In genomic region chr13:110332958-110333597, GRCm38 (mm10) we compare ENCODE assay signal across 35 mouse cellular contexts. TPM values are rescaled to one million over a fixed set of nuclear protein-coding genes. Genes with fewer than 3 reads are reported as not detected.
DNase-seq lines count a peak whose midpoint lies in the region; ATAC-seq lines count a peak whose summit lies in the region.
"Had no signal": no experiment of that assay in that cellular context is flagged by ENCODE, and none has a peak within 500 bp of the region (broad histone marks: within the 10 kb centered on the region; RNA-seq: fewer than 3 reads in every experiment).

No protein-coding gene starts in this region.

- H3K27me3 ChIP-seq in forebrain, embryonic 11.5 days (ENCODE audit: control insufficient read depth, insufficient read depth, low read length), result no peaks in the 10 kb centered on the region
- H3K27me3 ChIP-seq in forebrain, embryonic 10.5 days (ENCODE audit: poor library complexity, severe bottlenecking), result no peaks in the 10 kb centered on the region
- no peaks in the 10 kb centered on the region for H3K27me3 ChIP-seq in midbrain, embryonic 13.5 days
- no peaks in the 10 kb centered on the region for H3K27me3 ChIP-seq in midbrain, embryonic 16.5 days (ENCODE audit: control insufficient read depth, insufficient read depth, low read depth, low read length)
- H3K27me3 ChIP-seq in forebrain, embryonic 15.5 days, result no peaks in the 10 kb centered on the region
- H3K27me3 ChIP-seq: neural tube, embryonic 12.5 days had no signal

- WGBS in forebrain, embryonic 11.5 days, result 79% methylated on average over 14 of the region's 14 CpGs
- WGBS in forebrain, embryonic 10.5 days, result 91% methylated on average over 14 of the region's 14 CpGs
- 89% methylated on average over 14 of the region's 14 CpGs for WGBS in midbrain, embryonic 13.5 days
- WGBS in midbrain, embryonic 16.5 days, result 89% methylated on average over 14 of the region's 14 CpGs
- 57% methylated on average over 14 of the region's 14 CpGs for WGBS in forebrain, embryonic 15.5 days

- no peaks in the 10 kb centered on the region for H3K36me3 ChIP-seq in forebrain, embryonic 11.5 days (ENCODE audit: control insufficient read depth, insufficient read depth, low read length)
- no peaks in the 10 kb centered on the region for H3K36me3 ChIP-seq in forebrain, embryonic 10.5 days (replicated peaks)
- no peaks in the 10 kb centered on the region for H3K36me3 ChIP-seq in midbrain, embryonic 13.5 days
- no peaks in the 10 kb centered on the region for H3K36me3 ChIP-seq in midbrain, embryonic 16.5 days (ENCODE audit: control insufficient read depth, insufficient read depth, low read length)
- H3K36me3 ChIP-seq in forebrain, embryonic 15.5 days, result no peaks in the 10 kb centered on the region
- H3K36me3 ChIP-seq: G1E; hindbrain, embryonic 10.5 days; neural tube, embryonic 12.5 days had no signal

- H3K9ac ChIP-seq in forebrain, embryonic 11.5 days (ENCODE audit: low read length), result no peak overlapping the region
- no peak overlapping the region for H3K9ac ChIP-seq in midbrain, embryonic 13.5 days (replicated peaks)
- H3K9ac ChIP-seq in midbrain, embryonic 16.5 days (ENCODE audit: low read depth, low read length), result no peak overlapping the region
- H3K9ac ChIP-seq in forebrain, embryonic 15.5 days (replicated peaks), result no peak overlapping the region
- H3K9ac ChIP-seq: liver, embryonic 14.5 days; neural tube, embryonic 12.5 days had no signal

- no peak overlapping the region for H3K4me2 ChIP-seq in forebrain, embryonic 11.5 days (ENCODE audit: low read depth, low read length, severe bottlenecking)
- H3K4me2 ChIP-seq in midbrain, embryonic 13.5 days (replicated peaks), result no peak overlapping the region
- H3K4me2 ChIP-seq in midbrain, embryonic 16.5 days (ENCODE audit: low read length), result no peak overlapping the region
- H3K4me2 ChIP-seq in forebrain, embryonic 15.5 days (replicated peaks), result no peak overlapping the region
- H3K4me2 ChIP-seq: neural tube, embryonic 12.5 days had no signal

- no peaks in the 10 kb centered on the region for H3K9me3 ChIP-seq in forebrain, embryonic 11.5 days (ENCODE audit: control insufficient read depth, low read length)
- H3K9me3 ChIP-seq in forebrain, embryonic 10.5 days, result peaks cover 4% of the 10 kb centered on the region; the same call in 1 of the 2 replicates
- no peaks in the 10 kb centered on the region for H3K9me3 ChIP-seq in midbrain, embryonic 13.5 days
- no peaks in the 10 kb centered on the region for H3K9me3 ChIP-seq in midbrain, embryonic 16.5 days (replicated peaks; ENCODE audit: control insufficient read depth, low read length, poor library complexity, severe bottlenecking)
- H3K9me3 ChIP-seq in forebrain, embryonic 15.5 days, result no peaks in the 10 kb centered on the region
- H3K9me3 ChIP-seq: neural tube, embryonic 12.5 days had no signal

- peak; percentile 84 for ATAC-seq in forebrain, embryonic 11.5 days (replicated peaks; ENCODE audit: low FRiP score)
- ATAC-seq in midbrain, embryonic 13.5 days, result 0 out of 2 replicates have a peak, but pooled peaks have one; percentile 40
- no peak for ATAC-seq in midbrain, embryonic 16.5 days
- peak; percentile 51; the same call in 1 of the 2 replicates for ATAC-seq in forebrain, embryonic 15.5 days (replicated peaks)
- ATAC-seq: intestine, postnatal 0 days; Patski had no signal

- H3K4me1 ChIP-seq in forebrain, embryonic 11.5 days (replicated peaks; ENCODE audit: control insufficient read depth, insufficient read depth, low read length), result no peaks in the 10 kb centered on the region
- no peaks in the 10 kb centered on the region for H3K4me1 ChIP-seq in forebrain, embryonic 10.5 days
- H3K4me1 ChIP-seq in midbrain, embryonic 13.5 days (replicated peaks), result no peaks in the 10 kb centered on the region
- H3K4me1 ChIP-seq in midbrain, embryonic 16.5 days (ENCODE audit: control insufficient read depth, insufficient read depth, low read length), result no peaks in the 10 kb centered on the region
- no peaks in the 10 kb centered on the region for H3K4me1 ChIP-seq in forebrain, embryonic 15.5 days
- H3K4me1 ChIP-seq: hindbrain, embryonic 10.5 days; neural tube, embryonic 12.5 days had no signal

- DNase-seq in forebrain, embryonic 11.5 days (ENCODE audit: low spot score), result no peak
- DNase-seq in forebrain, embryonic 10.5 days (ENCODE audit: extremely low spot score, low spot score), result no peak
- DNase-seq in adrenal gland, postnatal 25 days, result no peak
- DNase-seq in thymus, postnatal 0 days (ENCODE audit: low spot score), result no peak
- DNase-seq: adrenal gland, postnatal 14 days; cerebellum, adult 18-20 months; cerebellum, postnatal 25 days; heart, postnatal 14 days; kidney, postnatal 14 days; liver; lung, adult 2 months; lung, postnatal 10 days; spleen, adult 18-20 months; thymus, postnatal 25 days had no signal

- H3K4me3 ChIP-seq in forebrain, embryonic 11.5 days (ENCODE audit: low read depth, low read length), result no peak overlapping the region
- H3K4me3 ChIP-seq in forebrain, embryonic 10.5 days, result no peak overlapping the region
- H3K4me3 ChIP-seq in midbrain, embryonic 13.5 days (replicated peaks), result no peak overlapping the region
- no peak overlapping the region for H3K4me3 ChIP-seq in midbrain, embryonic 16.5 days (ENCODE audit: low read depth, low read length)
- H3K4me3 ChIP-seq in forebrain, embryonic 15.5 days, result no peak overlapping the region
- H3K4me3 ChIP-seq: hindbrain, embryonic 10.5 days; myocyte; neural tube, embryonic 12.5 days had no signal

- no peak overlapping the region for H3K27ac ChIP-seq in forebrain, embryonic 11.5 days (ENCODE audit: low read depth, low read length)
- no peak overlapping the region for H3K27ac ChIP-seq in forebrain, embryonic 10.5 days
- no peak overlapping the region for H3K27ac ChIP-seq in midbrain, embryonic 13.5 days
- no peak overlapping the region for H3K27ac ChIP-seq in midbrain, embryonic 16.5 days (ENCODE audit: low read length)
- no peak overlapping the region for H3K27ac ChIP-seq in forebrain, embryonic 15.5 days (replicated peaks)
- H3K27ac ChIP-seq: hindbrain, embryonic 10.5 days; liver, embryonic 14.5 days; macrophage; neural tube, embryonic 12.5 days had no signal

RNA-seq across cellular contexts. Expression of gene Gapt, which starts 23.9 kb away (rescaled TPM):
- 0.17 TPM in 1 of 2 replicates, not detected in the other for polyA plus RNA-seq in forebrain, embryonic 11.5 days (2014; fragmentation: Nextera tagmentation; extraction: Ambion mirVana)
- 0.14 and 0.17 TPM in 2 replicates for polyA plus RNA-seq in forebrain, embryonic 10.5 days (2016; fragmentation: Nextera tagmentation; extraction: Ambion mirVana)
- polyA plus RNA-seq in midbrain, embryonic 13.5 days (2015; fragmentation: Nextera tagmentation; extraction: Ambion mirVana), result 0.09 TPM in 1 of 2 replicates, not detected in the other
- polyA plus RNA-seq in midbrain, embryonic 16.5 days (2015; fragmentation: Nextera tagmentation; extraction: Ambion mirVana), result not detected in 2 replicates
- not detected in 2 replicates for polyA plus RNA-seq in forebrain, embryonic 15.5 days (2015; fragmentation: Nextera tagmentation; extraction: Ambion mirVana)
- total RNA-seq in adrenal gland, postnatal 25 days (2021), result not detected in 2 replicates
- polyA plus RNA-seq in thymus, postnatal 0 days (2015; fragmentation: Nextera tagmentation; extraction: Ambion mirVana), result 0.27 and 0.28 TPM in 2 replicates
- total RNA-seq: gastrocnemius, adult 8-10 months; heart, postnatal 14 days; layer of hippocampus, adult 18-20 months; layer of hippocampus, postnatal 10 days; left cerebral cortex, adult 18-20 months; left cerebral cortex, postnatal 14 days; midbrain, postnatal 0 days had no signal
- polyA plus RNA-seq: G1E; heart, embryonic 14.5 days; limb, embryonic 11.5 days; midbrain, postnatal 0 days; myocyte; Patski had no signal

RNA-seq across cellular contexts. Expression of gene Rab3c, which starts 52.3 kb away (rescaled TPM):
- 15.5 and 17.4 TPM in 2 replicates for polyA plus RNA-seq in forebrain, embryonic 11.5 days (2014; fragmentation: Nextera tagmentation; extraction: Ambion mirVana)
- polyA plus RNA-seq in forebrain, embryonic 10.5 days (2016; fragmentation: Nextera tagmentation; extraction: Ambion mirVana), result 2.8 and 3.9 TPM in 2 replicates
- 207 and 215 TPM in 2 replicates for polyA plus RNA-seq in midbrain, embryonic 13.5 days (2015; fragmentation: Nextera tagmentation; extraction: Ambion mirVana)
- polyA plus RNA-seq in midbrain, embryonic 16.5 days (2015; fragmentation: Nextera tagmentation; extraction: Ambion mirVana), result 242 and 262 TPM in 2 replicates
- polyA plus RNA-seq in forebrain, embryonic 15.5 days (2015; fragmentation: Nextera tagmentation; extraction: Ambion mirVana), result 122 and 128 TPM in 2 replicates
- total RNA-seq in adrenal gland, postnatal 25 days (2021), result 22.6 and 33.2 TPM in 2 replicates
- polyA plus RNA-seq in thymus, postnatal 0 days (2015; fragmentation: Nextera tagmentation; extraction: Ambion mirVana), result not detected in 2 replicates
- total RNA-seq: megakaryocyte-erythroid progenitor cell, adult 5-6 weeks had no signal
- polyA plus RNA-seq: G1E; kidney, embryonic 14.5 days; macrophage; Patski had no signal
